Mouse (Mus musculus) embryonic facial prominence, embryonic 11.5 days (tissue): ENCODE results near the gene Kdm3a. TPM values are rescaled to one million over a fixed set of nuclear protein-coding genes. Genes with fewer than 3 reads are reported as not detected.

Source experiments
- ATAC-seq: fragments of 200-750 bp; cut with Nextera tagmentation; replicated peaks from 2 replicates; pipeline ENCODE4 v1.8.0; 2017; ENCODE audit warnings: low read depth; ENCODE audit not compliant: insufficient number of reproducible peaks, low FRiP score, low TSS enrichment
- DNase-seq: peaks from one replicate; pipeline ENCODE4 v3.0.0-alpha.2; 2015; ENCODE audit warnings: low spot score
- H3K27ac ChIP-seq: fragments of 300-500 bp; sonication (generic); replicated peaks from 2 replicates; pipeline ENCODE4 v1.5.1; 2014; ENCODE audit warnings: mild to moderate bottlenecking, low read depth, low read length, control low read depth
- H3K27me3 ChIP-seq: fragments of 300-500 bp; sonication (generic); 2 replicates; pipeline ENCODE4 v1.6.1; 2014; ENCODE audit warnings: mild to moderate bottlenecking, low read length, moderate library complexity, mixed read lengths; ENCODE audit not compliant: control insufficient read depth, insufficient read depth
- H3K36me3 ChIP-seq: fragments of 300-500 bp; sonication (generic); replicated peaks from 2 replicates; pipeline ENCODE4 v1.6.1; 2014; ENCODE audit warnings: low read depth, mild to moderate bottlenecking, low read length, moderate library complexity, mixed read lengths; ENCODE audit not compliant: control insufficient read depth, insufficient read depth
- H3K4me1 ChIP-seq: fragments of 300-500 bp; sonication (generic); 2 replicates; pipeline ENCODE4 v1.6.1; 2014; ENCODE audit warnings: low read length, mixed read lengths; ENCODE audit not compliant: control insufficient read depth, insufficient read depth
- H3K4me2 ChIP-seq: fragments of 300-500 bp; sonication (generic); 2 replicates; pipeline ENCODE4 v1.6.1; 2014; ENCODE audit warnings: low read depth, mild to moderate bottlenecking, control low read depth, low read length, moderate library complexity
- H3K4me3 ChIP-seq: fragments of 300-500 bp; sonication (generic); 2 replicates; pipeline ENCODE4 v1.5.1; 2014; ENCODE audit warnings: low read depth, low read length, control low read depth
- H3K9ac ChIP-seq: fragments of 300-500 bp; sonication (generic); replicated peaks from 2 replicates; pipeline ENCODE4 v1.6.1; 2014; ENCODE audit warnings: mild to moderate bottlenecking, control low read depth, low read length
- H3K9me3 ChIP-seq: fragments of 300-500 bp; sonication (generic); replicated peaks from 2 replicates; pipeline ENCODE4 v1.6.1; 2016; ENCODE audit warnings: mild to moderate bottlenecking, low read length, inconsistent platforms, mixed read lengths; ENCODE audit not compliant: control insufficient read depth
- WGBS: fragments of 180-500 bp; shearing (Covaris S2); extraction: QIAGEN DNeasy Blood & Tissue Kit; methylation state at CpG from one replicate; pipeline ENCODE4 v1.1.7; 2014; 5-methylcytosine and 5-hydroxymethylcytosine counted together
- polyA plus RNA-seq: library from polyadenylated mRNA; unstranded; fragments of >200 nt; fragmentation: Nextera tagmentation; extraction: Ambion mirVana; gene quantifications from 2 replicates; pipeline ENCODE4 v1.2.1, GENCODE M21; 2014

Kdm3a gene
- polyA plus RNA-seq, 1 experiment from 2014 or later, result 57.9 TPM

- no peak overlapping the region for H3K9ac ChIP-seq
- no peak overlapping the region for H3K27ac ChIP-seq
- ATAC-seq (no peak), DNase-seq (no peak)
- peaks cover 3% of the 10 kb centered on the region for H3K36me3 ChIP-seq
- no peak overlapping the region for H3K4me2 ChIP-seq
- H3K4me1 ChIP-seq, result no peaks in the 10 kb centered on the region
- no peak overlapping the region for H3K4me3 ChIP-seq
- no peaks in the 10 kb centered on the region for H3K9me3 ChIP-seq
- no peaks in the 10 kb centered on the region for H3K27me3 ChIP-seq
These were observed 19.6 kb downstream of the Kdm3a start for GRCm38 (mm10) chr6:71613225-71613624.

- H3K4me1 ChIP-seq, result no peaks in the 10 kb centered on the region
- no peaks in the 10 kb centered on the region for H3K27me3 ChIP-seq
- H3K4me3 ChIP-seq, result no peak overlapping the region
- 93% methylated on average over 7 of the region's 7 CpGs for WGBS
- no peak overlapping the region for H3K27ac ChIP-seq
- no peaks in the 10 kb centered on the region for H3K9me3 ChIP-seq
- no peak overlapping the region for H3K4me2 ChIP-seq
- peaks cover 3% of the 10 kb centered on the region for H3K36me3 ChIP-seq
- ATAC-seq (no peak), DNase-seq (no peak)
- H3K9ac ChIP-seq, result no peak overlapping the region
These were observed 22.8 kb downstream of the Kdm3a start for GRCm38 (mm10) chr6:71609968-71610367.

DNA sequence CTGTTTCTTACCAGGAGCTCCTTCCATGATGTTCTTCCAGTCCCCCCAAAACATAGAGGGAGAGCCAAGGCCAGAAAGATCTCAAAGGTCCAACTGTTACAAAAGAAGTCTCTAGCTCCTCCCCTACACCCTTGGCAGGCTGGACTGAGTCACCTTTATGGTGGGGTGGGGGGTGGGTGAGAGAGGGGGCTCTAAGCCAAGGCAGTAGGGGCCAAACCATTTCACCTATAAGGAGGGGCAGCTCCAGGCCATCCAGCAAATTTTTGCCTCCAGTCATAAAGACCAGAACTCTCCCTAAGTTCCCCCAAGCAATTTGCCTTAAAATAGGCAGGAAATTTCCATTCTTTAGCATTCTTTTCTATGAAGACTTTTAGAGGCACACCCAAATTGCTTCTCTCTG, 23.8 kb downstream of the Kdm3a start:
- no peaks in the 10 kb centered on the region for H3K27me3 ChIP-seq
- no peak for ATAC-seq
- DNase-seq, result no peak
- H3K4me1 ChIP-seq, result no peaks in the 10 kb centered on the region
- H3K4me2 ChIP-seq, result no peak overlapping the region
- no peaks in the 10 kb centered on the region for H3K9me3 ChIP-seq
- H3K36me3 ChIP-seq, result peaks cover 3% of the 10 kb centered on the region
- H3K9ac ChIP-seq, result no peak overlapping the region
- no peak overlapping the region for H3K4me3 ChIP-seq
- H3K27ac ChIP-seq, result no peak overlapping the region

DNA sequence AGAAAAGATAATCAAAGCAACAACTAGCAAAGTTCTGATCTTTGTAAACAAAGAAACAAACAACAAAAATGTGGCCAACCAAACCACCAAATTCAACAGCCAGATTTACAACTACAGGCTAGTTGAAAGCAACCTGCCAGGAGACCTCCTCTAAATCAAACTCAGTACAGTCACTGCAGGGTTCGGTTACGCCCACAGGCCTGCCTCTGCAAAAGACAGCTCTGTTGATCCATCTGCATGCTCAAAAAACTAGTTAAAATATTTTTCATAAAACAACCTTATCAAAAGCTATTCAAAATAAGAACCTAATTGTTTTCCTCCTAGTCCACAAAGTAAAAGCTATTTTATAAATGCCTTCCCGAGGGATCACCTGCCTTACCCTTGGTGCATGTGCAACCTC, 25.0 kb downstream of the Kdm3a start:
- DNase-seq, result no peak
- no peaks in the 10 kb centered on the region for H3K27me3 ChIP-seq
- H3K36me3 ChIP-seq, result peaks cover 6% of the 10 kb centered on the region
- H3K4me1 ChIP-seq, result no peaks in the 10 kb centered on the region
- no peak overlapping the region for H3K4me3 ChIP-seq
- WGBS, result 92% methylated on average over 3 of the region's 3 CpGs
- no peaks in the 10 kb centered on the region for H3K9me3 ChIP-seq
- H3K9ac ChIP-seq, result no peak overlapping the region
- no peak overlapping the region for H3K27ac ChIP-seq
- ATAC-seq, result no peak
- H3K4me2 ChIP-seq, result no peak overlapping the region

- H3K4me2 ChIP-seq, result no peak overlapping the region
- no peak overlapping the region for H3K9ac ChIP-seq
- WGBS, result 88% methylated on average over 4 of the region's 4 CpGs
- no peak overlapping the region for H3K4me3 ChIP-seq
- no peaks in the 10 kb centered on the region for H3K4me1 ChIP-seq
- ATAC-seq (no peak), DNase-seq (no peak)
- H3K9me3 ChIP-seq, result no peaks in the 10 kb centered on the region
- no peaks in the 10 kb centered on the region for H3K27me3 ChIP-seq
- peaks cover 15% of the 10 kb centered on the region for H3K36me3 ChIP-seq
- no peak overlapping the region for H3K27ac ChIP-seq
These were observed 42.6 kb downstream of the Kdm3a start for GRCm38 (mm10) chr6:71590154-71590553.

DNA sequence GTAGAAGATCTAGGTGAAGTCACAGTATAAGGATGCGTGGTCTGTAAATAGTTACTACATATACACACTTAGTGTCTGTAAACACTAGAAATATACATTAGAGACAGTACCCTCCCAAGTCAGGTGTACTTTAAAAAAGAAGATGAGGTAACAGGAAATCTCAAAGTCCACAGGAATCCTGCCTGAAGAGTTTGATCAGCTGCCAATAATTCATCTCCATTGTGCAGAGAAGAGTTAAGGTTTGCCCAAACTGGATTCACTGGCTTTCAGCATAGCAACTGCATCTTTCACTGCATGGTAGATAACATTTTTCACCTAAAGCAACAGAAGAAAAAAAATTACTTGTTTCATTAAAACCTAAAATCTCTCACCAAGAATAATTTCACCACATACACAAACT, 43.4 kb downstream of the Kdm3a start:
- WGBS, result 97% methylated on average over 1 of the region's 1 CpGs

GRCm38 (mm10) chr6:71583198-71583597, 49.6 kb downstream of the Kdm3a start:
- Histone ChIP-seq H3K4me2 (no peak overlapping the region), H3K36me3 (peaks cover 1% of the 10 kb centered on the region), H3K9me3 (no peaks in the 10 kb centered on the region), H3K9ac (no peak overlapping the region), H3K27me3 (no peaks in the 10 kb centered on the region), H3K4me3 (no peak overlapping the region), H3K27ac (no peak overlapping the region), H3K4me1 (no peaks in the 10 kb centered on the region)
- WGBS, result 83% methylated on average over 4 of the region's 4 CpGs
- no peak for DNase-seq
- ATAC-seq, result no peak

More for the DNA sequence above, 43.4 kb downstream of the Kdm3a start:
- ATAC-seq, result no peak
- Histone ChIP-seq H3K9ac (no peak overlapping the region), H3K9me3 (no peaks in the 10 kb centered on the region), H3K36me3 (peaks cover 15% of the 10 kb centered on the region), H3K27ac (no peak overlapping the region), H3K4me1 (no peaks in the 10 kb centered on the region), H3K4me3 (no peak overlapping the region), H3K27me3 (no peaks in the 10 kb centered on the region), H3K4me2 (no peak overlapping the region)
- no peak for DNase-seq

DNA sequence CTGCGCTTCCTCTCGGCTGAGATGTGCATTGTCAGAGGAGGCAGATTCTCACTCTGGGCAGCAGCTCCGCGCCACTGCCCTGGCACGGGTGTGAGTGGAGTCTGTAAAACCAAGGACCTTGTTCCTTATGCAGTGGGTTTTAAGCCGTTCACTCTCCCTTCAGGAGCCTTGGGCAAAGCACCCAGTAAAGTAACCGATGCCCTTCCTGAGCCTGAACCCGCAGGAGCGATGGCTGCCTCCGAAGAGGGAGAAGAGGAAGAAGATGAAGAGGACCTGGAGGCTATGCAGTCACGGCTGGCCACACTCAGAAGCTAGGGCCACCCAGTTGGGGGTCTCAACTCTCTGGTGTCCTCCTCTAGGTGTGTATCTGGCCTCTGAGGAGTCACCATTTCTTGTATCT, 53.3 kb downstream of the Kdm3a start:
- whole genome bisulfite sequencing, result 94% methylated on average over 11 of the region's 11 CpGs
- H3K27me3 ChIP-seq, result no peaks in the 10 kb centered on the region
- ATAC-seq, result no peak
- H3K36me3 ChIP-seq, result no peaks in the 10 kb centered on the region; the same call in 1 of the 2 replicates
- H3K27ac ChIP-seq, result no peak overlapping the region
- H3K9ac ChIP-seq, result no peak overlapping the region
- no peak for DNase-seq
- H3K9me3 ChIP-seq, result no peaks in the 10 kb centered on the region
- no peak overlapping the region for H3K4me2 ChIP-seq
- H3K4me3 ChIP-seq, result no peak overlapping the region
- no peaks in the 10 kb centered on the region for H3K4me1 ChIP-seq
